Mouse (Mus musculus): ENCODE measurements at regions not wholly inside any gene's neighbourhood (a gene's known extent, or its start where the extent isn't known, plus 50 kb on each side); places are given as distances from the start of the nearest gene placed in this dataset.

GRCm38 (mm10) chr16:81774626-81775025 lies 574.1 kb downstream of the Ncam2 start:
- peak; percentile 36 for DNase-seq (ENCODE audit: low read depth, low spot score)

- no peak for DNase-seq (ENCODE audit: low read depth, low spot score)
Observed at GRCm38 (mm10) chr16:81793975-81794374, 593.5 kb downstream of the Ncam2 start.

- DNase-seq (ENCODE audit: low read depth, low spot score): no peak
Observed at GRCm38 (mm10) chr16:81816898-81817297, 616.4 kb downstream of the Ncam2 start.

- no peak for DNase-seq (ENCODE audit: low read depth, low spot score)
Observed at GRCm38 (mm10) chr16:81838625-81839024, 638.1 kb downstream of the Ncam2 start.

- no peak for DNase-seq (ENCODE audit: low read depth, low spot score)
Observed at GRCm38 (mm10) chr16:81879682-81880081, 679.2 kb downstream of the Ncam2 start.
